Mouse (Mus musculus): ENCODE results near the gene Atp5d.

Atp5d gene

GRCm38 (mm10) chr10:80182547-80182946 is 44.1 kb downstream of the Atp5d start:
- DNase-seq (ENCODE audit: low read depth, low spot score), result no peak

- no peak for DNase-seq (ENCODE audit: low read depth, low spot score)
Observed at GRCm38 (mm10) chr10:80186649-80187048, 48.2 kb downstream of the Atp5d start.

GRCm38 (mm10) chr10:80187739-80188138 is 49.3 kb downstream of the Atp5d start:
- no peak for DNase-seq (ENCODE audit: low read depth, low spot score)

- no peak for DNase-seq (ENCODE audit: low read depth, low spot score)
Observed at GRCm38 (mm10) chr10:80188453-80189024, 50.1 kb downstream of the Atp5d start.

DNA sequence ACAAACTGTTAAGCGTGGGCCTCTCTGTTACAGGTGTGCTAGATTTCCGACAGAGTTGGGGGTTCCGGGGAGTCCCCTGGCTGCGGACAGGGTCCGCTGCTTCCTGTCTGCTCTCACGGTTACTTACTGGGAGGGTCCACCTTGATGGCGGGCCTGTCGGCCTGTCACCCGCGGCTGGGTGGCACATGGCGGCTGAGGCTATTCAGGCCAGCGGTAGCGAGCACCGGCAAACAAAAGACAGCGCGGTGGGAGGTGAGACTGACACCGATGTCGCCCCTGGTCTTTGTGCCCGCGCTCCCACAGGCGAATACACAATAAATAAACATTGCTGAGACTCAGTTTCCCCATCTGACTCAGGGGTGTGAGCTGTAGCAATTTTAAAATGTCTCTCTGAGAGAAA is 51.6 kb downstream of the Atp5d start:
- DNase-seq (ENCODE audit: low read depth, low spot score), result no peak

DNA sequence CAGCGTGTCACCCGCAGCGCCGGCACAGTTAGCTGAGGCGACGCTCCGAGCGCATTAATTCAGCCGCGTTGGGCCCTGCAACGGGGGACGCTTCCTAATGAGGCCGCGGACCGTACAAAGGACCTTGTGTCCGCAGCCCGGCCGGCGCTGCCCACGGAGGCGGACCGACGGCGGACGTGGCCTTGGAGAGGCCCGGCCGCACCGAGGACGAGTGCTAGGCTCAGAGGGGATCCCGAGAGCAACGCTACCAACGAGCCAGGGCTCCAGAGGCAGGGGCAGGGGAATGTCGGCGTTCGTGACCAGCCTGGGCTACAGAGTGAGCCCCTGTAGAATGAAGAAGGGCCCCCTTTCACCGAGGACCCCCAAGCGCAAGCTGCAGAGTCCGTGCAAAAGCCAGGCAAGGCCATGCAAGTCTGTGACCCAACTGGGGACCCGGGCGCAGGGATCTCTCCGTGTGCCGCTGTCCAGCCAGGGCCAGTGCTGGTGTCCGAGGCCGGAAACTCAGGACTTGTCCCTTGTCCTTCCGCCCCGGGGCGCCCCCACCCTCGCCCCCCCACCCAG is 52.1 kb downstream of the Atp5d start:
- peak; percentile 58 for DNase-seq (ENCODE audit: low read depth, low spot score)

DNA sequence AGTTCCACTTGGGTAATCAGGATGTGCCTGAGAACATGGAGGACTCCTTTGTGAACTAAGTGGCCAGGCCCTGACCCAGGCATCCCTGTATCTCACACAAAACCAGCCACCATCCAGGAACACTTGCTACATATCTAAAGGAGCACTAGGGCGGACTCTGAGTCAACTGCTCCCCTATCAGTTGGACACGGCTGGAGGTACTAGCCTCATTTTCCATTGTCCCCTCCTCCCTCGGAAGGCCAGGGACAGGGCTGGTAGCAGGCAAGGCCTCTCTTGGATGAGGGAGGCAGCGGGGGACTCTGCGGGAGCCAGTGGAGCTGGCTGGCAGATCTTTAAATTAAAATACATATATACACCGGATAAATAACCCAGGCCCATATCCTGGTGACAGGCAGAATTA is 55.5 kb downstream of the Atp5d start:
- DNase-seq (ENCODE audit: low read depth, low spot score), result no peak

DNA sequence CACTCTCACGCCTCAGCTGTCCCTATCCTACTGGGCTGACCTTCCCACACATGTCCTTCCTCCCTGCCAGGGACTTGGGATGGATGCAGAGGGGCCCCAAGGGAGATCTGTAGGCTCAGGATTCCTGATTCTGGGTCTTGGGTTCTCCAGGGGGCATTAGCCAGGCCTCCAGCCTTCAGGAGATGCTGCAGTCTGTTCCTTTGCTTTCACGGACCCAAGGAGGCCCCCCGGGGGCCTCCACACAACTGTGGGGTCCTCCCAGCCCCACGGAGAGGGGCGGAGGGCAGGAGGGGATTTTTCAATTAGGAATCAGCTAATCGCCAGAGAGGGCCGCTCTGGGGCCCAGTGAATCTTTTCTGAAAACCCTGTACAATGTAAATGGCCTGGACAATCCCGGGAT is 56.0 kb downstream of the Atp5d start:
- no peak for DNase-seq (ENCODE audit: low read depth, low spot score)

Data from brain, adult 2 months (tissue).